Mouse (Mus musculus) thymus, postnatal 14 days (tissue): ENCODE results near the gene Txlna.

ENCODE experiments used
- DNase-seq: peaks from one replicate; pipeline ENCODE4 v3.0.0; 2021

Gene Txlna

GRCm38 (mm10) chr4:129640638-129641467 is at the start of gene Txlna:
Gene Txlna (minus strand): TSS chr4:129641065.
- peak; percentile 96 for DNase-seq

- DNase-seq: no peak
Measured at GRCm38 (mm10) chr4:129684531-129684930, 43.7 kb upstream of the Txlna start.

- no peak for DNase-seq
Measured at GRCm38 (mm10) chr4:129683901-129684493, 43.1 kb upstream of the Txlna start.

- DNase-seq: no peak
Measured at GRCm38 (mm10) chr4:129681837-129682236, 41.0 kb upstream of the Txlna start.

- DNase-seq: no peak
Measured at GRCm38 (mm10) chr4:129672878-129673449, 32.1 kb upstream of the Txlna start.

- DNase-seq: peak; percentile 84
Measured at GRCm38 (mm10) chr4:129672083-129672877, 31.4 kb upstream of the Txlna start, which contains the start of gene Kpna6. Gene Kpna6 (minus strand): TSS chr4:129672767.

- peak; percentile 61 for DNase-seq
Measured at GRCm38 (mm10) chr4:129671491-129672082, 30.7 kb upstream of the Txlna start.

GRCm38 (mm10) chr4:129662255-129662813 is 21.5 kb upstream of the Txlna start:
- no peak for DNase-seq

- no peak for DNase-seq
Measured at GRCm38 (mm10) chr4:129661584-129661983, 20.7 kb upstream of the Txlna start.

- no peak for DNase-seq
Measured at GRCm38 (mm10) chr4:129654770-129655169, 13.9 kb upstream of the Txlna start.

- no peak for DNase-seq
Measured at GRCm38 (mm10) chr4:129650359-129650758, 9.5 kb upstream of the Txlna start.

GRCm38 (mm10) chr4:129648656-129649055 is 7.8 kb upstream of the Txlna start:
- no peak for DNase-seq

- DNase-seq: no peak
Measured at GRCm38 (mm10) chr4:129645204-129645603, 4.3 kb upstream of the Txlna start.

- no peak for DNase-seq
Measured at GRCm38 (mm10) chr4:129641756-129642155, 891 bp upstream of the Txlna start.

- peak; percentile 37 for DNase-seq
Measured at GRCm38 (mm10) chr4:129640101-129640637, 696 bp downstream of the Txlna start.

- no peak for DNase-seq
Measured at GRCm38 (mm10) chr4:129639221-129639620, 1.6 kb downstream of the Txlna start.

- DNase-seq: no peak
Measured at GRCm38 (mm10) chr4:129633852-129634251, 7.0 kb downstream of the Txlna start.

GRCm38 (mm10) chr4:129631867-129632266 is 9.0 kb downstream of the Txlna start:
- no peak for DNase-seq

GRCm38 (mm10) chr4:129630944-129631343 is 9.9 kb downstream of the Txlna start:
- no peak for DNase-seq

- DNase-seq: no peak
Measured at GRCm38 (mm10) chr4:129626035-129626434, 14.8 kb downstream of the Txlna start.

GRCm38 (mm10) chr4:129625496-129625895 is 15.4 kb downstream of the Txlna start:
- DNase-seq: no peak

GRCm38 (mm10) chr4:129625029-129625370 is 15.9 kb downstream of the Txlna start:
- DNase-seq: peak; percentile 78
